Mouse (Mus musculus) adipocyte (in vitro differentiated cells): Measurements from ENCODE around the gene Hjurp.
A peak's percentile ranks its signal among the peaks of the same experiment; 100 is the strongest.
"Not testable (repeated sequence)": the region's sequence is repeated elsewhere in the genome, so short reads cannot be mapped to it uniquely, and the experiment has no call there.

ENCODE experiments used
- DNase-seq: peaks from one replicate; pipeline ENCODE4 v3.0.0-alpha.2; 2016; ENCODE audit warnings: low spot score

Gene Hjurp

GRCm38 (mm10) chr1:88237311-88237710 lies 40.1 kb downstream of the Hjurp start:
- no peak for DNase-seq

GRCm38 (mm10) chr1:88235894-88236415 lies 41.5 kb downstream of the Hjurp start:
- DNase-seq = no peak

- DNase-seq = no peak
Observed at GRCm38 (mm10) chr1:88235046-88235893, 42.2 kb downstream of the Hjurp start.

- no peak for DNase-seq
Observed at GRCm38 (mm10) chr1:88234646-88235045, 42.8 kb downstream of the Hjurp start.

GRCm38 (mm10) chr1:88234248-88234610 lies 43.2 kb downstream of the Hjurp start:
- DNase-seq = no peak

- no peak for DNase-seq
Observed at GRCm38 (mm10) chr1:88233421-88234247, 43.8 kb downstream of the Hjurp start.

- no peak for DNase-seq
Observed at GRCm38 (mm10) chr1:88232664-88233380, 44.6 kb downstream of the Hjurp start.

- DNase-seq = no peak
Observed at GRCm38 (mm10) chr1:88231803-88232499, 45.5 kb downstream of the Hjurp start.

- no peak for DNase-seq
Observed at GRCm38 (mm10) chr1:88230981-88231802, 46.2 kb downstream of the Hjurp start.

GRCm38 (mm10) chr1:88230421-88230820 lies 47.0 kb downstream of the Hjurp start:
- no peak for DNase-seq

- DNase-seq = no peak
Observed at GRCm38 (mm10) chr1:88229986-88230385, 47.4 kb downstream of the Hjurp start.

GRCm38 (mm10) chr1:88229566-88229965 lies 47.9 kb downstream of the Hjurp start:
- no peak for DNase-seq

GRCm38 (mm10) chr1:88228121-88228520 lies 49.3 kb downstream of the Hjurp start:
- no peak for DNase-seq

- DNase-seq = no peak
Observed at GRCm38 (mm10) chr1:88227482-88227881, 50.0 kb downstream of the Hjurp start.

- DNase-seq = no peak
Observed at GRCm38 (mm10) chr1:88226670-88227379, 50.6 kb downstream of the Hjurp start, which contains the start of gene Mroh2a. TSS of gene Mroh2a (plus strand) at chr1:88226986.

- no peak for DNase-seq
Observed at GRCm38 (mm10) chr1:88225741-88226140, 51.7 kb downstream of the Hjurp start.

GRCm38 (mm10) chr1:88225301-88225700 lies 52.1 kb downstream of the Hjurp start:
- DNase-seq = not testable (repeated sequence)

- DNase-seq = peak; percentile 84
Observed at GRCm38 (mm10) chr1:88224029-88224776, 53.2 kb downstream of the Hjurp start.

- DNase-seq = peak; percentile 52
Observed at GRCm38 (mm10) chr1:88223591-88223990, 53.8 kb downstream of the Hjurp start.
